Mouse (Mus musculus) MEL (cell line): ENCODE measurements around the gene Olfr875.

ENCODE experiments used
- BHLHE40 ChIP-seq: IDR thresholded peaks from 2 replicates; pipeline ENCODE4 v1.6.1; 2012; ENCODE audit warnings: low read depth, mild to moderate bottlenecking, inconsistent platforms, low read length, improper control_type of control experiment, borderline replicate concordance
- CTCF ChIP-seq, 3 experiments: IDR thresholded peaks in 2 of 3; conservative IDR thresholded peaks in 1 of 3; 2 replicates each; pipeline ENCODE4 v1.5.1; 2011 to 2012; ENCODE audit warnings: low read length in 3 of 3, low read depth in 2 of 3, mild to moderate bottlenecking in 2 of 3, improper control_type of control experiment in 1 of 3, inconsistent platforms in 1 of 3, mixed read lengths in 1 of 3, moderate library complexity in 1 of 3; ENCODE audit not compliant: control insufficient read depth in 1 of 3, insufficient read depth in 1 of 3, poor library complexity in 1 of 3, severe bottlenecking in 1 of 3
- EP300 ChIP-seq, 2 experiments: IDR thresholded peaks; 2 replicates each; pipeline ENCODE4 v1.6.1; 2011; ENCODE audit warnings: improper control_type of control experiment in 2 of 2, low read length in 2 of 2, low read depth in 1 of 2, mild to moderate bottlenecking in 1 of 2
- MXI1 ChIP-seq: IDR thresholded peaks from 2 replicates; pipeline ENCODE4 v1.6.1; 2011; ENCODE audit warnings: mild to moderate bottlenecking, low read depth, low read length, improper control_type of control experiment
- POLR2A ChIP-seq, 2 experiments: IDR thresholded peaks; 2 replicates each; pipeline ENCODE4 v1.6.1; 2011 to 2012; ENCODE audit warnings: low read length in 2 of 2, mild to moderate bottlenecking in 2 of 2, control low read depth in 1 of 2, improper control_type of control experiment in 1 of 2, low read depth in 1 of 2, moderate library complexity in 1 of 2; ENCODE audit not compliant: control insufficient read depth in 1 of 2, insufficient read depth in 1 of 2, poor library complexity in 1 of 2
- SIN3A ChIP-seq: IDR thresholded peaks from 2 replicates; pipeline ENCODE4 v1.6.1; 2012; ENCODE audit warnings: low read length, improper control_type of control experiment, inconsistent platforms
- TBP ChIP-seq: IDR thresholded peaks from 2 replicates; pipeline ENCODE4 v1.8.0; 2011; ENCODE audit warnings: low read depth, low read length, improper control_type of control experiment
- USF1 ChIP-seq: IDR thresholded peaks from 2 replicates; pipeline ENCODE4 v1.6.1; 2014; ENCODE audit warnings: low read depth, mild to moderate bottlenecking, inconsistent platforms, low read length, improper control_type of control experiment, moderate library complexity
- USF2 ChIP-seq, 2 experiments: IDR thresholded peaks; 2 replicates each; pipeline ENCODE4 v1.6.1; 2011 to 2012; ENCODE audit warnings: improper control_type of control experiment in 2 of 2, low read length in 2 of 2, borderline replicate concordance in 1 of 2, inconsistent platforms in 1 of 2, low read depth in 1 of 2, mild to moderate bottlenecking in 1 of 2; ENCODE audit not compliant: insufficient read depth in 1 of 2
- ZC3H11A ChIP-seq: IDR thresholded peaks from 2 replicates; pipeline ENCODE4 v1.6.1; 2012; ENCODE audit warnings: low read depth, mild to moderate bottlenecking, inconsistent platforms, low read length, improper control_type of control experiment
- ZNF384 ChIP-seq: IDR thresholded peaks from 2 replicates; pipeline ENCODE4 v1.6.1; 2012; ENCODE audit warnings: low read depth, mild to moderate bottlenecking, inconsistent platforms, low read length, improper control_type of control experiment

GRCm38 (mm10) chr9:37751467-37751866 is 20.2 kb upstream of the Olfr875 start:
- TF ChIP-seq CTCF (IDR thresholded peaks at IDR 0.05 in 2 of 3, conservative IDR thresholded peaks at IDR 0.05 in 1 of 3; ENCODE audit: control insufficient read depth in 1 of 3, insufficient read depth in 1 of 3, low read depth in 2 of 3, low read length in 3 of 3, poor library complexity in 1 of 3, severe bottlenecking in 1 of 3) = no peak
- TF ChIP-seq POLR2A (IDR thresholded peaks at IDR 0.05; ENCODE audit: control insufficient read depth in 1 of 2, insufficient read depth in 1 of 2, low read depth in 1 of 2, low read length in 2 of 2, poor library complexity in 1 of 2) = no peak
- TF ChIP-seq USF2 (IDR thresholded peaks at IDR 0.05; ENCODE audit: borderline replicate concordance in 1 of 2, insufficient read depth in 1 of 2, low read depth in 1 of 2, low read length in 2 of 2) = no peak
- TF ChIP-seq SIN3A = no peak
- TF ChIP-seq MXI1 = no peak
- no peak for TF ChIP-seq USF1
- no peak for TF ChIP-seq EP300 (IDR thresholded peaks at IDR 0.05; ENCODE audit: low read depth in 1 of 2, low read length in 2 of 2)
- no peak for TF ChIP-seq ZC3H11A
- TF ChIP-seq ZNF384 = no peak
- no peak for TF ChIP-seq TBP
- TF ChIP-seq BHLHE40 = no peak
